Mouse (Mus musculus): ENCODE results near the gene Npsr1. TPM values are rescaled to one million over a fixed set of nuclear protein-coding genes. Genes with fewer than 3 reads are reported as not detected.

The Npsr1 gene
- polyA plus RNA-seq, 1 experiment from 2014 or later = not detected

- no peak overlapping the region for H3K4me2 ChIP-seq
- H3K4me3 ChIP-seq (ENCODE audit: low read depth, low read length) = no peak overlapping the region
- H3K36me3 ChIP-seq (ENCODE audit: control insufficient read depth, insufficient read depth, low read length) = no peaks in the 10 kb centered on the region
- DNase-seq (ENCODE audit: low spot score, missing footprints) (no peak), ATAC-seq (ENCODE audit: low FRiP score) (no peak)
- H3K9me3 ChIP-seq (ENCODE audit: control insufficient read depth, low read length) = no peaks in the 10 kb centered on the region
- no peaks in the 10 kb centered on the region for H3K27me3 ChIP-seq (ENCODE audit: control insufficient read depth, insufficient read depth, low read length)
- no peaks in the 10 kb centered on the region for H3K4me1 ChIP-seq (ENCODE audit: control insufficient read depth, insufficient read depth, low read length)
- H3K9ac ChIP-seq (ENCODE audit: low read length) = no peak overlapping the region
- H3K27ac ChIP-seq (ENCODE audit: low read depth, low read length) = no peak overlapping the region
These were observed 38.6 kb downstream of the Npsr1 start for GRCm38 (mm10) chr9:24136354-24136753.

- H3K4me3 ChIP-seq (ENCODE audit: low read depth, low read length) = no peak overlapping the region
- no peaks in the 10 kb centered on the region for H3K27me3 ChIP-seq (ENCODE audit: control insufficient read depth, insufficient read depth, low read length)
- WGBS = 94% methylated on average over 2 of the region's 2 CpGs
- no peak overlapping the region for H3K27ac ChIP-seq (ENCODE audit: low read depth, low read length)
- no peaks in the 10 kb centered on the region for H3K36me3 ChIP-seq (ENCODE audit: control insufficient read depth, insufficient read depth, low read length)
- no peaks in the 10 kb centered on the region for H3K4me1 ChIP-seq (ENCODE audit: control insufficient read depth, insufficient read depth, low read length)
- no peaks in the 10 kb centered on the region for H3K9me3 ChIP-seq (ENCODE audit: control insufficient read depth, low read length)
- H3K4me2 ChIP-seq = no peak overlapping the region
- DNase-seq (ENCODE audit: low spot score, missing footprints) (no peak), ATAC-seq (ENCODE audit: low FRiP score) (no peak)
- H3K9ac ChIP-seq (ENCODE audit: low read length) = no peak overlapping the region
These were observed 46.5 kb downstream of the Npsr1 start for GRCm38 (mm10) chr9:24144341-24144740.

GRCm38 (mm10) chr9:24157208-24157607 is 59.4 kb downstream of the Npsr1 start:
- no peak for DNase-seq (ENCODE audit: low spot score, missing footprints)
- H3K4me3 ChIP-seq (ENCODE audit: low read depth, low read length) = no peak overlapping the region
- no peaks in the 10 kb centered on the region for H3K27me3 ChIP-seq (ENCODE audit: control insufficient read depth, insufficient read depth, low read length)
- no peaks in the 10 kb centered on the region for H3K9me3 ChIP-seq (ENCODE audit: control insufficient read depth, low read length)
- H3K36me3 ChIP-seq (ENCODE audit: control insufficient read depth, insufficient read depth, low read length) = no peaks in the 10 kb centered on the region
- peaks cover 4% of the 10 kb centered on the region; the same call in 1 of the 2 replicates for H3K4me1 ChIP-seq (ENCODE audit: control insufficient read depth, insufficient read depth, low read length)
- H3K27ac ChIP-seq (ENCODE audit: low read depth, low read length) = no peak overlapping the region
- 87% methylated on average over 1 of the region's 1 CpGs for WGBS
- no peak overlapping the region for H3K4me2 ChIP-seq
- H3K9ac ChIP-seq (ENCODE audit: low read length) = no peak overlapping the region
- ATAC-seq (ENCODE audit: low FRiP score) = no peak

GRCm38 (mm10) chr9:24160409-24160808 is 62.6 kb downstream of the Npsr1 start:
- Histone ChIP-seq H3K9ac (ENCODE audit: low read length) (no peak overlapping the region), H3K27ac (ENCODE audit: low read depth, low read length) (no peak overlapping the region), H3K9me3 (ENCODE audit: control insufficient read depth, low read length) (no peaks in the 10 kb centered on the region), H3K4me3 (ENCODE audit: low read depth, low read length) (no peak overlapping the region), H3K4me1 (ENCODE audit: control insufficient read depth, insufficient read depth, low read length) (peaks cover 4% of the 10 kb centered on the region; the same call in 1 of the 2 replicates), H3K36me3 (ENCODE audit: control insufficient read depth, insufficient read depth, low read length) (no peaks in the 10 kb centered on the region), H3K4me2 (no peak overlapping the region), H3K27me3 (ENCODE audit: control insufficient read depth, insufficient read depth, low read length) (no peaks in the 10 kb centered on the region)
- DNase-seq (ENCODE audit: low spot score, missing footprints) = no peak
- no peak for ATAC-seq (ENCODE audit: low FRiP score)
- 21% methylated on average over 1 of the region's 1 CpGs for WGBS

GRCm38 (mm10) chr9:24168501-24168900 is 70.7 kb downstream of the Npsr1 start:
- Histone ChIP-seq H3K27me3 (ENCODE audit: control insufficient read depth, insufficient read depth, low read length) (no peaks in the 10 kb centered on the region), H3K27ac (ENCODE audit: low read depth, low read length) (no peak overlapping the region), H3K9me3 (ENCODE audit: control insufficient read depth, low read length) (no peaks in the 10 kb centered on the region), H3K4me3 (ENCODE audit: low read depth, low read length) (no peak overlapping the region), H3K36me3 (ENCODE audit: control insufficient read depth, insufficient read depth, low read length) (no peaks in the 10 kb centered on the region), H3K4me1 (ENCODE audit: control insufficient read depth, insufficient read depth, low read length) (no peaks in the 10 kb centered on the region), H3K9ac (ENCODE audit: low read length) (no peak overlapping the region), H3K4me2 (no peak overlapping the region)
- ATAC-seq (ENCODE audit: low FRiP score) = no peak
- WGBS = 84% methylated on average over 1 of the region's 1 CpGs
- no peak for DNase-seq (ENCODE audit: low spot score, missing footprints)

- 89% methylated on average over 1 of the region's 1 CpGs for WGBS
- Histone ChIP-seq H3K9me3 (ENCODE audit: control insufficient read depth, low read length) (no peaks in the 10 kb centered on the region), H3K4me1 (ENCODE audit: control insufficient read depth, insufficient read depth, low read length) (no peaks in the 10 kb centered on the region), H3K4me3 (ENCODE audit: low read depth, low read length) (no peak overlapping the region), H3K4me2 (no peak overlapping the region), H3K9ac (ENCODE audit: low read length) (no peak overlapping the region), H3K27me3 (ENCODE audit: control insufficient read depth, insufficient read depth, low read length) (no peaks in the 10 kb centered on the region), H3K36me3 (ENCODE audit: control insufficient read depth, insufficient read depth, low read length) (no peaks in the 10 kb centered on the region), H3K27ac (ENCODE audit: low read depth, low read length) (no peak overlapping the region)
- DNase-seq (ENCODE audit: low spot score, missing footprints) = no peak
- ATAC-seq (ENCODE audit: low FRiP score) = no peak
These were observed 72.9 kb downstream of the Npsr1 start for GRCm38 (mm10) chr9:24170728-24171127.

GRCm38 (mm10) chr9:24178744-24179143 is 80.9 kb downstream of the Npsr1 start:
- DNase-seq (ENCODE audit: low spot score, missing footprints) = no peak
- Histone ChIP-seq H3K9ac (ENCODE audit: low read length) (no peak overlapping the region), H3K4me1 (ENCODE audit: control insufficient read depth, insufficient read depth, low read length) (no peaks in the 10 kb centered on the region), H3K9me3 (ENCODE audit: control insufficient read depth, low read length) (no peaks in the 10 kb centered on the region), H3K36me3 (ENCODE audit: control insufficient read depth, insufficient read depth, low read length) (no peaks in the 10 kb centered on the region), H3K27me3 (ENCODE audit: control insufficient read depth, insufficient read depth, low read length) (no peaks in the 10 kb centered on the region), H3K27ac (ENCODE audit: low read depth, low read length) (no peak overlapping the region), H3K4me2 (no peak overlapping the region), H3K4me3 (ENCODE audit: low read depth, low read length) (no peak overlapping the region)
- 85% methylated on average over 2 of the region's 2 CpGs for WGBS
- ATAC-seq (ENCODE audit: low FRiP score) = peak; percentile 46; the same call in 1 of the 2 replicates

GRCm38 (mm10) chr9:24180926-24181325 is 83.1 kb downstream of the Npsr1 start:
- H3K4me1 ChIP-seq (ENCODE audit: control insufficient read depth, insufficient read depth, low read length) = no peaks in the 10 kb centered on the region
- H3K4me3 ChIP-seq (ENCODE audit: low read depth, low read length) = no peak overlapping the region
- no peak overlapping the region for H3K4me2 ChIP-seq
- H3K9me3 ChIP-seq (ENCODE audit: control insufficient read depth, low read length) = no peaks in the 10 kb centered on the region
- no peaks in the 10 kb centered on the region for H3K27me3 ChIP-seq (ENCODE audit: control insufficient read depth, insufficient read depth, low read length)
- no peaks in the 10 kb centered on the region for H3K36me3 ChIP-seq (ENCODE audit: control insufficient read depth, insufficient read depth, low read length)
- H3K27ac ChIP-seq (ENCODE audit: low read depth, low read length) = no peak overlapping the region
- H3K9ac ChIP-seq (ENCODE audit: low read length) = no peak overlapping the region
- DNase-seq (ENCODE audit: low spot score, missing footprints) = no peak
- 83% methylated on average over 7 of the region's 7 CpGs for WGBS
- no peak for ATAC-seq (ENCODE audit: low FRiP score)

GRCm38 (mm10) chr9:24186289-24186688 is 88.5 kb downstream of the Npsr1 start:
- 90% methylated on average over 5 of the region's 5 CpGs for WGBS
- no peak for ATAC-seq (ENCODE audit: low FRiP score)
- no peak overlapping the region for H3K4me2 ChIP-seq
- no peak overlapping the region for H3K4me3 ChIP-seq (ENCODE audit: low read depth, low read length)
- DNase-seq (ENCODE audit: low spot score, missing footprints) = no peak
- H3K9me3 ChIP-seq (ENCODE audit: control insufficient read depth, low read length) = no peaks in the 10 kb centered on the region
- H3K36me3 ChIP-seq (ENCODE audit: control insufficient read depth, insufficient read depth, low read length) = no peaks in the 10 kb centered on the region
- H3K27me3 ChIP-seq (ENCODE audit: control insufficient read depth, insufficient read depth, low read length) = no peaks in the 10 kb centered on the region
- H3K4me1 ChIP-seq (ENCODE audit: control insufficient read depth, insufficient read depth, low read length) = peaks cover 6% of the 10 kb centered on the region; the same call in 1 of the 2 replicates
- H3K27ac ChIP-seq (ENCODE audit: low read depth, low read length) = no peak overlapping the region
- H3K9ac ChIP-seq (ENCODE audit: low read length) = no peak overlapping the region

Data from midbrain, embryonic 11.5 days (tissue).